Mouse (Mus musculus) heart, embryonic 15.5 days (tissue): ENCODE data around the gene Gm44503. TPM values are rescaled to one million over a fixed set of nuclear protein-coding genes. Genes with fewer than 3 reads are reported as not detected.
A peak's percentile ranks its signal among the peaks of the same experiment; 100 is the strongest.

Experiments
- ATAC-seq: fragments of 200-750 bp; cut with Nextera tagmentation; replicated peaks from 2 replicates; pipeline ENCODE4 v1.8.0; 2017; ENCODE audit warnings: low read depth, moderate TSS enrichment; ENCODE audit not compliant: insufficient number of reproducible peaks, insufficient read depth, low FRiP score
- H3K27ac ChIP-seq: fragments of 300-500 bp; sonication (generic); 2 replicates; pipeline ENCODE4 v1.5.1; 2015; ENCODE audit warnings: mild to moderate bottlenecking, inconsistent platforms
- H3K27me3 ChIP-seq: fragments of 300-500 bp; sonication (generic); 2 replicates; pipeline ENCODE4 v1.6.1; 2015; ENCODE audit warnings: inconsistent platforms
- H3K36me3 ChIP-seq: fragments of 300-500 bp; sonication (generic); 2 replicates; pipeline ENCODE4 v1.6.1; 2015; ENCODE audit warnings: mild to moderate bottlenecking, inconsistent platforms
- H3K4me1 ChIP-seq: fragments of 300-500 bp; sonication (generic); replicated peaks from 2 replicates; pipeline ENCODE4 v1.6.1; 2015; ENCODE audit warnings: inconsistent platforms
- H3K4me2 ChIP-seq: fragments of 300-500 bp; sonication (generic); 2 replicates; pipeline ENCODE4 v1.6.1; 2015; ENCODE audit warnings: inconsistent platforms, mild to moderate bottlenecking, moderate library complexity
- H3K4me3 ChIP-seq: fragments of 300-500 bp; sonication (generic); 2 replicates; pipeline ENCODE4 v1.5.1; 2015; ENCODE audit warnings: mild to moderate bottlenecking, inconsistent platforms
- H3K9ac ChIP-seq: fragments of 300-500 bp; sonication (generic); 2 replicates; pipeline ENCODE4 v1.6.1; 2015; ENCODE audit warnings: mild to moderate bottlenecking, inconsistent platforms
- H3K9me3 ChIP-seq: fragments of 300-500 bp; sonication (generic); replicated peaks from 2 replicates; pipeline ENCODE4 v1.6.1; 2016; ENCODE audit warnings: inconsistent platforms
- WGBS: fragments of 180-500 bp; shearing (Covaris S2); methylation state at CpG from one replicate; pipeline ENCODE4 v1.1.7; 2015; ENCODE audit warnings: mixed read lengths; 5-methylcytosine and 5-hydroxymethylcytosine counted together
- microRNA-seq: library from miRNA; unstranded; fragments of <30 nt; microRNA quantifications from one replicate; pipeline ENCODE4, GENCODE M21; 2016
- polyA plus RNA-seq: library from polyadenylated mRNA; unstranded; fragments of >200 nt; fragmentation: Nextera tagmentation; extraction: Ambion mirVana; gene quantifications from 2 replicates; pipeline ENCODE4 v1.2.1, GENCODE M21; 2015

The Gm44503 gene
- polyA plus RNA-seq, 1 experiment from 2014 or later, result not detected

DNA sequence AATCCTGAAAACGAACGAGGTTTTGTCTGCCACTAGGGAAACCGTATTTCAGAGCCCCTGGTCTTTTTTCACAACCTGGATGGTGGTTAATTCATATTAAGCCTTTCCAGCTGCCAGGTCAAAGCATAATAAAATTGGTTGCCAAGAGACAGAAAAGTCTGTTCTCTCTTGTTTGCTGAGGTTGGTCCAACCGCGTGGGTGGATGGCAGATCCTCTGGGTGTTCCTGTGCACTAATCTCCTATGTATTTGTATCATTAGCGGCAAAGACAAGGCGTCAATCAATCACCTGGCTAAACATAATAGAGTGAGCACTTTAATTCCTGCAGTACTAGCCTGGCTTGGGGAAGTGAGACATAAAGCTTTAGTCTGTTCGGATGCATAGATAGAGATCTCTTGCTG lies 92.0 kb downstream of the Gm44503 start:
- 0 out of 2 replicates have a peak, but pooled peaks cover 3% of the 10 kb centered on the region for H3K4me1 ChIP-seq
- H3K36me3 ChIP-seq, result no peaks in the 10 kb centered on the region
- 67% methylated on average over 8 of the region's 8 CpGs for WGBS
- H3K9me3 ChIP-seq, result no peaks in the 10 kb centered on the region
- no peak overlapping the region for H3K9ac ChIP-seq
- no peak overlapping the region for H3K27ac ChIP-seq
- no peak overlapping the region for H3K4me3 ChIP-seq
- no peak overlapping the region for H3K4me2 ChIP-seq
- no peak for ATAC-seq
- no peaks in the 10 kb centered on the region for H3K27me3 ChIP-seq

- Histone ChIP-seq H3K4me1 (no peaks in the 10 kb centered on the region), H3K4me2 (no peak overlapping the region), H3K27ac (no peak overlapping the region), H3K36me3 (no peaks in the 10 kb centered on the region), H3K27me3 (no peaks in the 10 kb centered on the region), H3K9ac (no peak overlapping the region), H3K9me3 (no peaks in the 10 kb centered on the region), H3K4me3 (no peak overlapping the region)
- ATAC-seq, result no peak
- WGBS, result 56% methylated on average over 10 of the region's 10 CpGs
These were observed 96.8 kb downstream of the Gm44503 start for GRCm38 (mm10) chr9:73055441-73055911.

- Histone ChIP-seq H3K36me3 (no peaks in the 10 kb centered on the region), H3K4me3 (no peak overlapping the region), H3K4me1 (peaks cover 3% of the 10 kb centered on the region), H3K27me3 (no peaks in the 10 kb centered on the region), H3K9me3 (no peaks in the 10 kb centered on the region), H3K27ac (no peak overlapping the region), H3K4me2 (no peak overlapping the region), H3K9ac (no peak overlapping the region)
- 82% methylated on average over 4 of the region's 4 CpGs for WGBS
- ATAC-seq, result no peak
These were observed 100.6 kb downstream of the Gm44503 start for GRCm38 (mm10) chr9:73059224-73059623.

GRCm38 (mm10) chr9:73063621-73064290 lies 105.1 kb downstream of the Gm44503 start:
- Histone ChIP-seq H3K27me3 (no peaks in the 10 kb centered on the region), H3K27ac (no peak overlapping the region), H3K4me1 (peaks cover 19% of the 10 kb centered on the region), H3K4me2 (peak overlapping the region; percentile 36), H3K36me3 (no peaks in the 10 kb centered on the region; the same call in 1 of the 2 replicates), H3K4me3 (no peak overlapping the region), H3K9ac (no peak overlapping the region), H3K9me3 (no peaks in the 10 kb centered on the region)
- WGBS, result 28% methylated on average over 15 of the region's 15 CpGs
- no peak; the same call in 1 of the 2 replicates for ATAC-seq

Small RNA genes within 50 kb of the gene (microRNA-seq; reads per million reads assigned to microRNA genes)
- gene Gm27353, result not detected

Other genes with a start within 250 kb of the Gm44503 start
- gene Prtg, start 152.0 kb upstream of the Gm44503 start, polyA plus RNA-seq, result 0.40 and 0.43 TPM in 2 replicates
- gene Pygo1, start 33.2 kb upstream of the Gm44503 start, polyA plus RNA-seq, result 2.1 and 2.6 TPM in 2 replicates
- 0.58 and 0.85 TPM in 2 replicates for gene Dyx1c1, start 67 bp upstream of the Gm44503 start, polyA plus RNA-seq
- 12.8 and 15.4 TPM in 2 replicates for gene Ccpg1os, start 26.5 kb downstream of the Gm44503 start, polyA plus RNA-seq
- gene Ccpg1, start 26.6 kb downstream of the Gm44503 start, polyA plus RNA-seq, result 31.3 and 33.1 TPM in 2 replicates
- gene Pigb, start 81.5 kb downstream of the Gm44503 start, polyA plus RNA-seq, result 4.7 and 8.0 TPM in 2 replicates
- 3.7 and 7.8 TPM in 2 replicates for gene Rab27a, start 86.0 kb downstream of the Gm44503 start, polyA plus RNA-seq
- gene Khdc3, start 143.0 kb downstream of the Gm44503 start, polyA plus RNA-seq, result not detected in 2 replicates
- not detected in 2 replicates for gene Gm20509, start 143.6 kb downstream of the Gm44503 start, polyA plus RNA-seq
- 77.1 and 79.6 TPM in 2 replicates for gene Rsl24d1, start 154.6 kb downstream of the Gm44503 start, polyA plus RNA-seq